Mouse (Mus musculus): ENCODE results near the gene Ifnar2. TPM values are rescaled to one million over a fixed set of nuclear protein-coding genes. Genes with fewer than 3 reads are reported as not detected.

Gene Ifnar2
- polyA plus RNA-seq, 1 experiment from 2014 or later: 29.9 TPM

- Histone ChIP-seq H3K27me3 (no peaks in the 10 kb centered on the region), H3K27ac (no peak overlapping the region), H3K4me3 (replicated peaks) (no peak overlapping the region), H3K4me1 (peaks cover 14% of the 10 kb centered on the region), H3K9me3 (no peaks in the 10 kb centered on the region), H3K36me3 (replicated peaks) (peaks cover 21% of the 10 kb centered on the region; the same call in 1 of the 2 replicates), H3K9ac (no peak overlapping the region), H3K4me2 (no peak overlapping the region)
- WGBS: 92% methylated on average over 4 of the region's 4 CpGs
- ATAC-seq (ENCODE audit: low FRiP score): no peak
Observed at GRCm38 (mm10) chr16:91381606-91382005, 9.0 kb downstream of the Ifnar2 start.

- no peak overlapping the region for H3K4me2 ChIP-seq
- no peak overlapping the region for H3K9ac ChIP-seq
- ATAC-seq (ENCODE audit: low FRiP score): no peak
- H3K27me3 ChIP-seq: no peaks in the 10 kb centered on the region
- H3K36me3 ChIP-seq (replicated peaks): peaks cover 24% of the 10 kb centered on the region; the same call in 1 of the 2 replicates
- peaks cover 14% of the 10 kb centered on the region for H3K4me1 ChIP-seq
- no peak overlapping the region for H3K27ac ChIP-seq
- no peak overlapping the region for H3K4me3 ChIP-seq (replicated peaks)
- H3K9me3 ChIP-seq: no peaks in the 10 kb centered on the region
- WGBS: 92% methylated on average over 9 of the region's 9 CpGs
Observed at GRCm38 (mm10) chr16:91382261-91382790, 9.7 kb downstream of the Ifnar2 start.

- Histone ChIP-seq H3K4me1 (peaks cover 7% of the 10 kb centered on the region), H3K4me3 (replicated peaks) (no peak overlapping the region), H3K9ac (no peak overlapping the region), H3K27ac (no peak overlapping the region), H3K4me2 (no peak overlapping the region), H3K27me3 (no peaks in the 10 kb centered on the region), H3K9me3 (no peaks in the 10 kb centered on the region; the same call in 1 of the 2 replicates), H3K36me3 (replicated peaks) (peaks cover 38% of the 10 kb centered on the region)
- ATAC-seq (ENCODE audit: low FRiP score): no peak
- 86% methylated on average over 4 of the region's 4 CpGs for WGBS
Observed at GRCm38 (mm10) chr16:91384221-91384620, 11.6 kb downstream of the Ifnar2 start.

- Histone ChIP-seq H3K27me3 (no peaks in the 10 kb centered on the region), H3K36me3 (replicated peaks) (peaks cover 42% of the 10 kb centered on the region), H3K27ac (no peak overlapping the region), H3K9ac (no peak overlapping the region), H3K4me1 (peaks cover 6% of the 10 kb centered on the region; the same call in 1 of the 2 replicates), H3K9me3 (no peaks in the 10 kb centered on the region; the same call in 1 of the 2 replicates), H3K4me2 (no peak overlapping the region), H3K4me3 (replicated peaks) (no peak overlapping the region)
- 52% methylated on average over 10 of the region's 10 CpGs for WGBS
- ATAC-seq (ENCODE audit: low FRiP score): no peak
Observed at GRCm38 (mm10) chr16:91385621-91386020, 13.0 kb downstream of the Ifnar2 start.

- H3K4me2 ChIP-seq: no peak overlapping the region
- H3K36me3 ChIP-seq (replicated peaks): peaks cover 42% of the 10 kb centered on the region
- no peak overlapping the region for H3K4me3 ChIP-seq (replicated peaks)
- no peak overlapping the region for H3K9ac ChIP-seq
- peaks cover 6% of the 10 kb centered on the region; the same call in 1 of the 2 replicates for H3K4me1 ChIP-seq
- H3K27ac ChIP-seq: no peak overlapping the region
- ATAC-seq (ENCODE audit: low FRiP score): no peak
- no peaks in the 10 kb centered on the region for H3K27me3 ChIP-seq
- no peaks in the 10 kb centered on the region; the same call in 1 of the 2 replicates for H3K9me3 ChIP-seq
- WGBS: 92% methylated on average over 10 of the region's 10 CpGs
Observed at GRCm38 (mm10) chr16:91386419-91387120, 14.0 kb downstream of the Ifnar2 start.

GRCm38 (mm10) chr16:91387121-91387486 is 14.5 kb downstream of the Ifnar2 start:
- no peak overlapping the region for H3K27ac ChIP-seq
- peaks cover 6% of the 10 kb centered on the region; the same call in 1 of the 2 replicates for H3K4me1 ChIP-seq
- no peak overlapping the region for H3K4me3 ChIP-seq (replicated peaks)
- no peak overlapping the region for H3K4me2 ChIP-seq
- H3K9ac ChIP-seq: no peak overlapping the region
- ATAC-seq (ENCODE audit: low FRiP score): no peak
- H3K36me3 ChIP-seq (replicated peaks): peaks cover 47% of the 10 kb centered on the region
- no peaks in the 10 kb centered on the region for H3K27me3 ChIP-seq
- no peaks in the 10 kb centered on the region; the same call in 1 of the 2 replicates for H3K9me3 ChIP-seq
- WGBS: 88% methylated on average over 3 of the region's 3 CpGs

- Histone ChIP-seq H3K4me3 (replicated peaks) (no peak overlapping the region), H3K4me2 (no peak overlapping the region), H3K9ac (no peak overlapping the region), H3K4me1 (peaks cover 6% of the 10 kb centered on the region; the same call in 1 of the 2 replicates), H3K27me3 (no peaks in the 10 kb centered on the region), H3K36me3 (replicated peaks) (peaks cover 69% of the 10 kb centered on the region), H3K27ac (no peak overlapping the region), H3K9me3 (no peaks in the 10 kb centered on the region; the same call in 1 of the 2 replicates)
- WGBS: 87% methylated on average over 4 of the region's 4 CpGs
- ATAC-seq (ENCODE audit: low FRiP score): no peak
Observed at GRCm38 (mm10) chr16:91390100-91390499, 17.5 kb downstream of the Ifnar2 start.

GRCm38 (mm10) chr16:91391421-91391820 is 18.8 kb downstream of the Ifnar2 start, which contains the start of gene Gm21970:
TSS of gene Gm21970 (plus strand) at chr16:91391721.
- no peak within 1 kb of the TSS for H3K9ac ChIP-seq
- H3K9me3 ChIP-seq: no peaks in the 10 kb centered on the region; the same call in 1 of the 2 replicates
- H3K4me1 ChIP-seq: no peaks in the 10 kb centered on the region
- H3K27ac ChIP-seq: no peak within 1 kb of the TSS
- no peak within 1 kb of the TSS for H3K4me2 ChIP-seq
- H3K4me3 ChIP-seq (replicated peaks): no peak within 1 kb of the TSS
- H3K36me3 ChIP-seq (replicated peaks): peaks cover 67% of the 10 kb centered on the region
- WGBS: 86% methylated on average over 5 of the region's 5 CpGs
- H3K27me3 ChIP-seq: no peaks in the 10 kb centered on the region
- no peak for ATAC-seq (ENCODE audit: low FRiP score)

- no peak for ATAC-seq (ENCODE audit: low FRiP score)
- Histone ChIP-seq H3K4me1 (no peaks in the 10 kb centered on the region), H3K27me3 (no peaks in the 10 kb centered on the region), H3K36me3 (replicated peaks) (peaks cover 42% of the 10 kb centered on the region), H3K9ac (no peak overlapping the region), H3K9me3 (no peaks in the 10 kb centered on the region), H3K4me3 (replicated peaks) (no peak overlapping the region), H3K27ac (no peak overlapping the region), H3K4me2 (no peak overlapping the region)
- 91% methylated on average over 4 of the region's 4 CpGs for WGBS
Observed at GRCm38 (mm10) chr16:91394826-91395410, 22.3 kb downstream of the Ifnar2 start.

- no peaks in the 10 kb centered on the region for H3K4me1 ChIP-seq
- ATAC-seq (ENCODE audit: low FRiP score): no peak
- 47% methylated on average over 8 of the region's 8 CpGs for WGBS
- H3K27ac ChIP-seq: no peak overlapping the region
- H3K9me3 ChIP-seq: no peaks in the 10 kb centered on the region
- H3K4me2 ChIP-seq: no peak overlapping the region
- no peaks in the 10 kb centered on the region for H3K27me3 ChIP-seq
- no peak overlapping the region for H3K4me3 ChIP-seq (replicated peaks)
- H3K9ac ChIP-seq: no peak overlapping the region
- H3K36me3 ChIP-seq (replicated peaks): peaks cover 42% of the 10 kb centered on the region
Observed at GRCm38 (mm10) chr16:91395633-91396392, 23.2 kb downstream of the Ifnar2 start.

- H3K4me3 ChIP-seq (replicated peaks): no peak overlapping the region
- H3K27ac ChIP-seq: no peak overlapping the region
- no peaks in the 10 kb centered on the region for H3K27me3 ChIP-seq
- no peak overlapping the region for H3K9ac ChIP-seq
- ATAC-seq (ENCODE audit: low FRiP score): no peak
- H3K4me1 ChIP-seq: no peaks in the 10 kb centered on the region
- H3K4me2 ChIP-seq: no peak overlapping the region
- H3K36me3 ChIP-seq (replicated peaks): peaks cover 38% of the 10 kb centered on the region
- no peaks in the 10 kb centered on the region for H3K9me3 ChIP-seq
- WGBS: 84% methylated on average over 10 of the region's 10 CpGs
Observed at GRCm38 (mm10) chr16:91396844-91397537, 24.4 kb downstream of the Ifnar2 start.

Measured in forebrain, embryonic 12.5 days (tissue).